Mouse (Mus musculus) olfactory bulb, adult 2 months (tissue): ENCODE measurements at regions not wholly inside any gene's neighbourhood (a gene's known extent, or its start where the extent isn't known, plus 50 kb on each side); places are given as distances from the start of the nearest gene placed in this dataset.

ENCODE experiments used
- H3K27ac ChIP-seq: fragments of 200-500 bp; 2 replicates; pipeline ENCODE4 v1.5.1; 2012; ENCODE audit warnings: low read depth, low read length; ENCODE audit not compliant: insufficient read depth
- H3K4me1 ChIP-seq: fragments of 200-500 bp; 2 replicates; pipeline ENCODE4 v1.6.1; 2012; ENCODE audit warnings: low read length; ENCODE audit not compliant: control insufficient read depth, insufficient read depth
- H3K4me3 ChIP-seq: fragments of 200-500 bp; 2 replicates; pipeline ENCODE4 v1.5.1; 2012; ENCODE audit warnings: mild to moderate bottlenecking, low read depth, low read length, moderate library complexity; ENCODE audit not compliant: insufficient read depth
- CTCF ChIP-seq: fragments of 200-500 bp; IDR thresholded peaks from 2 replicates; pipeline ENCODE4 v1.5.1; 2012; ENCODE audit warnings: low read depth, mild to moderate bottlenecking, low read length, moderate library complexity; ENCODE audit not compliant: insufficient read depth
- POLR2A ChIP-seq: fragments of 200-500 bp; IDR thresholded peaks from 2 replicates; pipeline ENCODE4 v1.6.1; 2012; ENCODE audit warnings: mild to moderate bottlenecking, low read depth, low read length, moderate library complexity; ENCODE audit not compliant: insufficient read depth
- WGBS: fragments of 180-500 bp; shearing (Covaris S2); methylation state at CpG from one replicate; pipeline ENCODE4 v1.1.7; 2018; 5-methylcytosine and 5-hydroxymethylcytosine counted together

GRCm38 (mm10) chr10:92296303-92296702 lies 425.9 kb downstream of the Nedd1 start:
- no peak overlapping the region for H3K27ac ChIP-seq
- 41% methylated on average over 9 of the region's 9 CpGs for WGBS
- H3K4me3 ChIP-seq = no peak overlapping the region
- H3K4me1 ChIP-seq = no peaks in the 10 kb centered on the region
- TF ChIP-seq POLR2A = no peak
- TF ChIP-seq CTCF = no peak

DNA sequence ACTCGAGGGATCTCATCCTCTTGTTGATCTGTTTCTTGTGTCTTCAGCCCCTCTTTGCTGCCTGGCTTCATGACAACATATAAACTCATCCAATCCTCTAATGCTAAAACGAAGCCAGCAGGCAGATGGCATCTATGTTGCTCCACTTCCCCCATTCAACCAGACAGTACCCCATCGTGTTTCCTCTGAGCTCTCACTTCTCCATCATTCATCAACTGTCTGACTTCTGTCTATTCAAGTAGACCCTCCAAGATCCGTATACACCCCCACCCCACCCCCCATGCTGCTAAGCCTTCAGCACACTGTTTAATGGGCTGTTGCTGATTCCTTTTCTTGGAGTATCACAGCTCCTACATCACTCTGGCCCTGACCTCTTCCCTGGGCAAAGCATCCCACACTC lies 429.0 kb downstream of the Nedd1 start:
- TF ChIP-seq POLR2A (no peak), CTCF (no peak)
- H3K4me3 ChIP-seq = no peak overlapping the region
- H3K4me1 ChIP-seq = no peaks in the 10 kb centered on the region
- H3K27ac ChIP-seq = no peak overlapping the region
- 71% methylated on average over 4 of the region's 4 CpGs for WGBS

GRCm38 (mm10) chr10:92289230-92289629 lies 433.0 kb downstream of the Nedd1 start:
- no peak overlapping the region for H3K4me3 ChIP-seq
- WGBS = 68% methylated on average over 5 of the region's 5 CpGs
- H3K27ac ChIP-seq = no peak overlapping the region
- no peak for TF ChIP-seq CTCF
- TF ChIP-seq POLR2A = no peak
- no peaks in the 10 kb centered on the region for H3K4me1 ChIP-seq

- no peak overlapping the region for H3K4me3 ChIP-seq
- no peak overlapping the region for H3K27ac ChIP-seq
- no peaks in the 10 kb centered on the region for H3K4me1 ChIP-seq
- no peak for TF ChIP-seq POLR2A
- no peak for TF ChIP-seq CTCF
- WGBS = 71% methylated on average over 4 of the region's 4 CpGs
Measured at GRCm38 (mm10) chr10:92284231-92284630, 438.0 kb downstream of the Nedd1 start.

GRCm38 (mm10) chr10:92277981-92278380 lies 444.2 kb downstream of the Nedd1 start:
- 87% methylated on average over 2 of the region's 2 CpGs for WGBS
- no peaks in the 10 kb centered on the region for H3K4me1 ChIP-seq
- H3K27ac ChIP-seq = no peak overlapping the region
- TF ChIP-seq CTCF (no peak), POLR2A (no peak)
- no peak overlapping the region for H3K4me3 ChIP-seq

DNA sequence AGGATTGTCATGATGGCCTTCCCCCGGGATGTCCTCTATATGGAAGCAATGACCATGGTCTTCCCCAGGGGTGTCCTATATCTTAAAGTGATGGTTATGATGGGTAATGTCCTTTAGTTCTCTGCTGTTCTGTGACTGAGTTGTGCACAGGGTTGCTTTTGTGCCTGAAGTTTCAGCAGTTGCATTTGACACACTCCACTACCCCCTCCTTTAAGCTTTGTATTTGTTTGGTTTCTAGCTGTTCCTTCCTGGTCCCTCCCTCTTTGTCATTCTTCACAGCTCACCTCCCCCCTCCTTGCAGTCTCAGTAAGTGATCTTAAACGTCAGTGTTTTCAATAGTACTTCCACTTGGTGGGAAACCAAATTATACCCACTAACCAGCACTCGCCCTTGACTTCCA lies 464.4 kb downstream of the Nedd1 start:
- 81% methylated on average over 3 of the region's 3 CpGs for WGBS
- Histone ChIP-seq H3K4me3 (no peak overlapping the region), H3K27ac (no peak overlapping the region), H3K4me1 (no peaks in the 10 kb centered on the region)
- no peak for TF ChIP-seq POLR2A
- TF ChIP-seq CTCF = no peak

GRCm38 (mm10) chr10:92248648-92249047 lies 473.6 kb downstream of the Nedd1 start:
- H3K4me3 ChIP-seq = no peak overlapping the region
- TF ChIP-seq POLR2A = no peak
- H3K4me1 ChIP-seq = no peaks in the 10 kb centered on the region
- H3K27ac ChIP-seq = no peak overlapping the region
- WGBS = 69% methylated on average over 3 of the region's 3 CpGs

GRCm38 (mm10) chr10:92247449-92247805 lies 474.8 kb downstream of the Nedd1 start:
- 81% methylated on average over 5 of the region's 5 CpGs for WGBS
- no peak for TF ChIP-seq CTCF
- no peak for TF ChIP-seq POLR2A

GRCm38 (mm10) chr10:92246785-92247448 lies 475.3 kb downstream of the Nedd1 start:
- TF ChIP-seq CTCF = no peak
- TF ChIP-seq POLR2A = no peak
- 61% methylated on average over 7 of the region's 7 CpGs for WGBS
- H3K27ac ChIP-seq = no peak overlapping the region
- no peaks in the 10 kb centered on the region for H3K4me1 ChIP-seq
- H3K4me3 ChIP-seq = no peak overlapping the region

More at GRCm38 (mm10) chr10:92247449-92247805, 474.8 kb downstream of the Nedd1 start:
- Histone ChIP-seq H3K4me3 (no peak overlapping the region), H3K27ac (no peak overlapping the region), H3K4me1 (no peaks in the 10 kb centered on the region)
